Mouse (Mus musculus): ENCODE measurements around the gene Asap3.

Gene Asap3

GRCm38 (mm10) chr4:136206033-136206893 is at the start of gene Asap3:
Gene Asap3 (plus strand): TSS chr4:136206365.
- DNase-seq (ENCODE audit: low read depth, low spot score), result peak; percentile 97

GRCm38 (mm10) chr4:136158498-136158897 is 47.7 kb upstream of the Asap3 start:
- no peak for DNase-seq (ENCODE audit: low read depth, low spot score)

GRCm38 (mm10) chr4:136159802-136160397 is 46.3 kb upstream of the Asap3 start:
- peak; percentile 88 for DNase-seq (ENCODE audit: low read depth, low spot score)

- peak; percentile 89 for DNase-seq (ENCODE audit: low read depth, low spot score)
These were observed 42.7 kb upstream of the Asap3 start for GRCm38 (mm10) chr4:136163448-136163847.

- no peak for DNase-seq (ENCODE audit: low read depth, low spot score)
These were observed 41.2 kb upstream of the Asap3 start for GRCm38 (mm10) chr4:136164981-136165380.

- DNase-seq (ENCODE audit: low read depth, low spot score), result peak; percentile 85
These were observed 38.5 kb upstream of the Asap3 start for GRCm38 (mm10) chr4:136167701-136168100.

GRCm38 (mm10) chr4:136170401-136170800 is 35.8 kb upstream of the Asap3 start:
- no peak for DNase-seq (ENCODE audit: low read depth, low spot score)

GRCm38 (mm10) chr4:136171455-136171854 is 34.7 kb upstream of the Asap3 start:
- DNase-seq (ENCODE audit: low read depth, low spot score), result no peak

- peak; percentile 70 for DNase-seq (ENCODE audit: low read depth, low spot score)
These were observed 34.1 kb upstream of the Asap3 start, which contains the start of gene E2f2 for GRCm38 (mm10) chr4:136172011-136172541. Gene E2f2 (plus strand): TSS chr4:136172394.

- DNase-seq (ENCODE audit: low read depth, low spot score), result peak; percentile 45
These were observed 33.5 kb upstream of the Asap3 start for GRCm38 (mm10) chr4:136172542-136173209.

- DNase-seq (ENCODE audit: low read depth, low spot score), result peak; percentile 43
These were observed 32.9 kb upstream of the Asap3 start for GRCm38 (mm10) chr4:136173210-136173715.

- DNase-seq (ENCODE audit: low read depth, low spot score), result peak; percentile 71
These were observed 31.7 kb upstream of the Asap3 start for GRCm38 (mm10) chr4:136174216-136175193.

- DNase-seq (ENCODE audit: low read depth, low spot score), result no peak
These were observed 30.1 kb upstream of the Asap3 start for GRCm38 (mm10) chr4:136176022-136176552.

GRCm38 (mm10) chr4:136177244-136177611 is 28.9 kb upstream of the Asap3 start:
- peak; percentile 24 for DNase-seq (ENCODE audit: low read depth, low spot score)

GRCm38 (mm10) chr4:136177612-136178474 is 28.3 kb upstream of the Asap3 start:
- peak; percentile 49 for DNase-seq (ENCODE audit: low read depth, low spot score)

- peak; percentile 56 for DNase-seq (ENCODE audit: low read depth, low spot score)
These were observed 27.7 kb upstream of the Asap3 start for GRCm38 (mm10) chr4:136178475-136178921.

GRCm38 (mm10) chr4:136179456-136179855 is 26.7 kb upstream of the Asap3 start:
- no peak for DNase-seq (ENCODE audit: low read depth, low spot score)

GRCm38 (mm10) chr4:136179998-136180397 is 26.2 kb upstream of the Asap3 start:
- DNase-seq (ENCODE audit: low read depth, low spot score), result no peak
